Mouse (Mus musculus) B cell, adult 2 months (primary cell): ENCODE data around the gene Gabarap.

ENCODE experiments used
- DNase-seq, 2 experiments: peaks; one replicate each; pipeline ENCODE4 v3.0.0; 2022

Gabarap gene

GRCm38 (mm10) chr11:70023481-70024150 is 32.7 kb downstream of the Gabarap start:
- DNase-seq: no peak

- DNase-seq: no peak
Observed at GRCm38 (mm10) chr11:70024151-70024514, 33.2 kb downstream of the Gabarap start.

- no peak for DNase-seq
Observed at GRCm38 (mm10) chr11:70026689-70027088, 35.7 kb downstream of the Gabarap start.

- DNase-seq: no peak
Observed at GRCm38 (mm10) chr11:70027397-70027796, 36.5 kb downstream of the Gabarap start.

- DNase-seq: no peak
Observed at GRCm38 (mm10) chr11:70028401-70029129, 37.6 kb downstream of the Gabarap start.

- DNase-seq: peak; percentile 89 to 93
Observed at GRCm38 (mm10) chr11:70029130-70029801, 38.3 kb downstream of the Gabarap start.

GRCm38 (mm10) chr11:70029829-70030550 is 39.0 kb downstream of the Gabarap start:
- DNase-seq: no peak

- DNase-seq: no peak
Observed at GRCm38 (mm10) chr11:70030651-70031320, 39.8 kb downstream of the Gabarap start.

GRCm38 (mm10) chr11:70031321-70031670 is 40.4 kb downstream of the Gabarap start:
- no peak for DNase-seq

- no peak for DNase-seq
Observed at GRCm38 (mm10) chr11:70038174-70038573, 47.2 kb downstream of the Gabarap start.

GRCm38 (mm10) chr11:70039631-70040030 is 48.7 kb downstream of the Gabarap start:
- no peak for DNase-seq

GRCm38 (mm10) chr11:70040184-70040583 is 49.2 kb downstream of the Gabarap start:
- no peak for DNase-seq

- DNase-seq: no peak
Observed at GRCm38 (mm10) chr11:70042309-70043085, 51.6 kb downstream of the Gabarap start.

GRCm38 (mm10) chr11:70043665-70044064 is 52.7 kb downstream of the Gabarap start:
- no peak for DNase-seq
